Mouse (Mus musculus) kidney, embryonic 16.5 days (tissue): ENCODE data around the gene Rps3. TPM values are rescaled to one million over a fixed set of nuclear protein-coding genes. Genes with fewer than 3 reads are reported as not detected.

ENCODE experiments used
- ATAC-seq: fragments of 200-750 bp; cut with Nextera tagmentation; 2 replicates; pipeline ENCODE4 v1.8.0; 2017; ENCODE audit warnings: moderate TSS enrichment; ENCODE audit not compliant: low FRiP score, low TSS enrichment
- H3K27ac ChIP-seq: fragments of 300-500 bp; sonication (generic); 2 replicates; pipeline ENCODE4 v1.5.1; 2014; ENCODE audit warnings: low read length
- H3K27me3 ChIP-seq: fragments of 300-500 bp; sonication (generic); 2 replicates; pipeline ENCODE4 v1.6.1; 2014; ENCODE audit warnings: low read length, control low read depth, mixed read lengths; ENCODE audit not compliant: insufficient read depth
- H3K36me3 ChIP-seq: fragments of 300-500 bp; sonication (generic); 2 replicates; pipeline ENCODE4 v1.6.1; 2014; ENCODE audit warnings: low read length, control low read depth, mixed read lengths; ENCODE audit not compliant: insufficient read depth
- H3K4me1 ChIP-seq: fragments of 300-500 bp; sonication (generic); 2 replicates; pipeline ENCODE4 v1.6.1; 2014; ENCODE audit warnings: low read length, control low read depth, mixed read lengths; ENCODE audit not compliant: insufficient read depth
- H3K4me2 ChIP-seq: fragments of 300-500 bp; sonication (generic); replicated peaks from 2 replicates; pipeline ENCODE4 v1.6.1; 2014; ENCODE audit warnings: low read depth, low read length
- H3K4me3 ChIP-seq: fragments of 300-500 bp; sonication (generic); 2 replicates; pipeline ENCODE4 v1.5.1; 2014; ENCODE audit warnings: mild to moderate bottlenecking, low read length
- H3K9ac ChIP-seq: fragments of 300-500 bp; sonication (generic); replicated peaks from 2 replicates; pipeline ENCODE4 v1.6.1; 2014; ENCODE audit warnings: low read length
- H3K9me3 ChIP-seq: fragments of 300-500 bp; sonication (generic); 2 replicates; pipeline ENCODE4 v1.6.1; 2016; ENCODE audit warnings: low read length, control low read depth
- WGBS: fragments of 180-500 bp; shearing (Covaris S2); extraction: QIAGEN DNeasy Blood & Tissue Kit; methylation state at CpG from one replicate; pipeline ENCODE4 v1.1.7; 2014; 5-methylcytosine and 5-hydroxymethylcytosine counted together
- polyA plus RNA-seq: library from polyadenylated mRNA; unstranded; fragments of >200 nt; fragmentation: Nextera tagmentation; extraction: Ambion mirVana; gene quantifications from 2 replicates; pipeline ENCODE4 v1.2.1, GENCODE M21; 2015

Rps3 gene
- 746 and 752 TPM in 2 replicates for polyA plus RNA-seq

DNA sequence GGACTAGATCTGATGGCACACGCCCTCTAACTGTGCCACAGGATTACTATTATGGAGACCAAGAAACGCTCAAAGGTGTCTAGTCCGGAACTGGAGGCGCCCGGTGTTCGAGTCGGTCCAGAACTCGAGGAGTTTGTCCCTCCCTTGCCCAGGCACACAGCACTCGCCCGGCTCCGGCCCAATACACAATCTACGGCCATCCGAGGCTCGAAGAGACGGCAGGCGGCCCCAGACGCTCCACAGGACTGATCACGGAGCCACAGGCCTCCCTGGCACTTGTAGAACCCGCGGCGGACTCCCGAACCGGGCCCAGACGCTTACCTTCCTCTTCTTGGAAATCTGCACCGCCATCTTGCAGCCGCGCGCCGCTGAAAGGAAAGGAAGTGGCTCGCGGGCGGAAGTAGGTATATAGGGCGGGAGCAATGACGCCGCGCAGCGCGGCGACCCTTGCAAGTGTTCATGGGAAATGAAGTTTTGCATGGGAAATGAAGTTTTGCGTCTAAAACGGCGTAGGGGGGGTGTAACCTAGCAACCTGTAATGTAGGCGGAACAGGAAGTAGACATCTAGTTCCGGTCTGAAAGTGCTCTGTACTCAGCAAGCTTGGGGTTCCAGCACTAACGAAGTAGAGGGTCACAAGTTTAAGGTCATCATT, at the start of gene Rps3:
TSS of gene Rps3 (minus strand) at position 468 of the 653 bp plus-strand sequence.
- Histone ChIP-seq H3K4me3 (peak within 1 kb of the TSS; percentile 85), H3K27me3 (0 out of 2 replicates have a peak, but pooled peaks cover 5% of the 10 kb centered on the region), H3K36me3 (peaks cover 39% of the 10 kb centered on the region), H3K4me1 (peaks cover 30% of the 10 kb centered on the region), H3K9me3 (no peaks in the 10 kb centered on the region), H3K27ac (peak within 1 kb of the TSS; percentile 82), H3K9ac (peak within 1 kb of the TSS; percentile 94), H3K4me2 (peak within 1 kb of the TSS; percentile 87)
- under 1% methylated on average over 44 of the region's 45 CpGs for WGBS
- ATAC-seq = peak; percentile 96

DNA sequence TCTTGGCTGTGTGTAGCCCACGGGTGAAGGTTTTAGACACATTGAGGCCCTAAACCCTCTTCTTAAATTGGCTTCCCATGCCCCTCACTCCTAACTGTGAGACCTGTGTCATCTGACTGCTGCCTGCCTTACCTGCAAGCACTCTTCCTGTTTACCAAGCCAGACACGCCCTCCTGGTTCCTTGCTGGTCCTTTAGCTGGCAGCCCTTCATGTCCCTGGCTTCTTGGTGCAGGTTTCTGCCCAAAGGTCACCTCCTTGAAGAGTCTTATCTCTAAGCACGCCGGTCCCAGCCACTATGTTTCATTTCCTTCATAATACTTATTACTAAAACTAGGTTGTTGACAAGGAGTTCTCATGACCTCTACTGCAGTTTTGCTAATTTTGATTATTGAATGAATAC, 49.0 kb upstream of the Rps3 start:
- 82% methylated on average over 4 of the region's 4 CpGs for WGBS
- no peaks in the 10 kb centered on the region for H3K27me3 ChIP-seq
- ATAC-seq = no peak
- H3K9ac ChIP-seq = no peak overlapping the region
- H3K4me3 ChIP-seq = no peak overlapping the region
- H3K4me1 ChIP-seq = peaks cover 43% of the 10 kb centered on the region
- no peak overlapping the region for H3K27ac ChIP-seq
- no peaks in the 10 kb centered on the region for H3K9me3 ChIP-seq
- H3K36me3 ChIP-seq = no peaks in the 10 kb centered on the region
- no peak overlapping the region for H3K4me2 ChIP-seq

DNA sequence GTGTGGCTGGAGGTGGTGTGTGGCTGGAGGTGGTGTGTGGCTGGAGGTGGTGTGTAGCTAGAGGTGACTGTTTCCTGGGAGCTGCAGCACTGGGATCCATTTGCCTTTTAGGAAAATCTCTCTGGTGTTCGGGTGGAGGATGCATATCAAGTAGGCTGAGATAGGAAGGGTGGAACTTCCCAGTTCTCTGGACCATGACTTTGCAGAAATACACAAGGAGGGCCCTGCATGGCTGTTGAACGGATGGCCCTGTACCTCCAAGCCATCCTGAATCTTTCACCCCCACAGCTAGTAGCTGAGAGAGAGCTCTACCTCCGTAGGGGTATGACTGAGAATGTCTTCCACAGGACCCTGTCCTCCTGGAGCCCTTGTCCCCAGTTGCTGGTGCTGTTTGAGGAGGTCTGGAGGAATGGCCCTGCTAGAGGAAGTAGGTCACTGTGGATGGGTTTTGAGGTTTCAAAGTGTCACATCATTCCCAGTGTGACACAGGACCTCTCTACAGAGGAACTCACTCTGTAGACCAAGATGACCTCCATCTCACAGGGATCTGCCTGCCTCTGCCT, 48.0 kb upstream of the Rps3 start:
- H3K4me2 ChIP-seq = no peak overlapping the region
- no peaks in the 10 kb centered on the region for H3K27me3 ChIP-seq
- no peak overlapping the region for H3K9ac ChIP-seq
- H3K36me3 ChIP-seq = no peaks in the 10 kb centered on the region
- no peak overlapping the region for H3K4me3 ChIP-seq
- 83% methylated on average over 3 of the region's 3 CpGs for WGBS
- no peaks in the 10 kb centered on the region for H3K9me3 ChIP-seq
- no peak overlapping the region for H3K27ac ChIP-seq
- H3K4me1 ChIP-seq = peaks cover 33% of the 10 kb centered on the region
- ATAC-seq = no peak

DNA sequence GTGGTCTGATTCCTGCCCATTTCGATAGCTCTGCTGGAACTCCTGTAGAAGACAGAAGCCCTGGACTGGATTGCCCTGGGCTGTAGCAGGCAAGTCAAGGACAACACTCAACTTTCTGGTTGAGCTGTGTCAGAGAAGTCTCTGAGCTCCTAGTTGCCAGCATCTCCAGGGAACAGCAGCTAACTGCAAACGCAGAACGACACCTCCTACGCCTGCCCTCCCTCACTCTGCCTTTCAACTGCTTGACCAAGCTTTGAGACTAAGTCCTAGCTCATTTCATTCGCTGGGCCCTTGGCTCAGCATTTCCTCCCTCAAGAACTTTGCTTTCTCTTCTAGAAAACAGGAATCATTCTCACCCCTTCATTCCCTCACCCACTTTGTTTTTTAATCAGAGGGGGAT, 45.9 kb upstream of the Rps3 start:
- no peak overlapping the region for H3K4me3 ChIP-seq
- no peak for ATAC-seq
- H3K36me3 ChIP-seq = no peaks in the 10 kb centered on the region
- peak overlapping the region; percentile 57 for H3K27ac ChIP-seq
- no peaks in the 10 kb centered on the region for H3K27me3 ChIP-seq
- H3K9ac ChIP-seq = no peak overlapping the region
- no peak overlapping the region for H3K4me2 ChIP-seq
- 29% methylated on average over 5 of the region's 5 CpGs for WGBS
- H3K9me3 ChIP-seq = no peaks in the 10 kb centered on the region
- peaks cover 20% of the 10 kb centered on the region for H3K4me1 ChIP-seq

DNA sequence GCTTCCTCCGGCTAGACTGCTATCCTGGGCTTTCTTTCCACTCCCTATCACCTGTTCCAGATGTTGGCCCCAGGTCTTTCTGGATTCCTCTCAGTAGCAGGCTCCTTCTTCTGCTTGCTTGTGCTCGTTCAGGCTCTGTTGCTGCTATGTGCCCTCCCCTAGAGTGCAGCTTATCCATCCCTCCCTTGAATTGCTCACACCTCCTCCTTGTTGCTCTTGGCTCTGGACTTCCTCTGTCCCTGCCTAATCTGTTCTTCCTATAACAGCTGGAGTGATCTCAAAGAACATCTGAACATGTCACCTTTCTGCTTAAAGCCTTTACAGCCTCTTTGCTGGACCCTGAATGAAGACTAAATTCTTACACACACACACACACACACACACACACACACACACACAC, 45.0 kb upstream of the Rps3 start:
- Histone ChIP-seq H3K4me3 (no peak overlapping the region), H3K4me1 (peaks cover 24% of the 10 kb centered on the region), H3K9ac (no peak overlapping the region), H3K27me3 (no peaks in the 10 kb centered on the region), H3K9me3 (no peaks in the 10 kb centered on the region), H3K36me3 (no peaks in the 10 kb centered on the region), H3K27ac (no peak overlapping the region), H3K4me2 (no peak overlapping the region)
- 32% methylated on average over 2 of the region's 2 CpGs for WGBS
- ATAC-seq = no peak

DNA sequence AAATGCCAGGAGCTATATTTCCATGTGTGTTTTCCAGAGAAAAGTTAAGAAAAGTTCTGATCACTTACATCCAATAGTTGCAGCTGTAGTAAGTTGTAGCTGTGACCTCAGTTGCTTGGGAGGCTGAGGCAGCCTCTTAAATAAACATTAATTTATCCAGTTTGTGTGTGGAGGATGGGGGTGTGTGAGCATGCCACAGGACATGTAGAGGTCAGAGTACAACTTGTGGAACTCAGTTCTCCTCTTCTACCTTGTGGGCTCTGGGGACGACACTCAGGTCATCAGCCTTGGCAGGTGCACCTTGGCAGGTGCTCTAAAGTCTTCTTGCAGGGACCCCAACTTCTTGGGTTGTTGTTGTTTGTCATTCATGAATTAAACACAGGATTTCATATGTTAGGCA, 40.3 kb upstream of the Rps3 start:
- Histone ChIP-seq H3K9me3 (no peaks in the 10 kb centered on the region), H3K36me3 (no peaks in the 10 kb centered on the region), H3K4me3 (no peak overlapping the region), H3K9ac (no peak overlapping the region), H3K4me2 (no peak overlapping the region), H3K27ac (peak overlapping the region; percentile 32; the same call in 1 of the 2 replicates), H3K4me1 (peaks cover 8% of the 10 kb centered on the region; the same call in 1 of the 2 replicates), H3K27me3 (no peaks in the 10 kb centered on the region)
- ATAC-seq = no peak
- WGBS = 64% methylated on average over 1 of the region's 1 CpGs

DNA sequence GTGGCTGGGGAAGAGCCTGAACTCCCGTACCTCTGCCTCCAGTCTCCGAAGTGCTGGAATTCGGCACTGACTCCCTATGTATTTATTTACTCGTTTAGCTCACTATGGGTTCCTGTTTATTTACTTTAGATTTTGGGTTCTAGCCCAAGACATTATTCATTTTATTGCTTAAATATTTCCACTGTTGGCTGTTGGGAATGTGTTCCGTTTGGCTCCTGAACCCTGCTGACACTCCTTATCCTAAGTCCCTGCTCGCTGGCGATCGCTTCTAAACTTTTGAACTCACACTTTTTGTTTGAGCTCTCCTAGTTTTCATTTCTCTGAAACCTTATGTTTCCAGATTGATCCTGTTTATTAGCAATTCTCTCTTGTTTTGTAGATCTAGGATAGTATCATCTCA, 39.6 kb upstream of the Rps3 start:
- H3K36me3 ChIP-seq = no peaks in the 10 kb centered on the region
- peaks cover 7% of the 10 kb centered on the region; the same call in 1 of the 2 replicates for H3K4me1 ChIP-seq
- H3K27me3 ChIP-seq = no peaks in the 10 kb centered on the region
- no peak overlapping the region for H3K4me3 ChIP-seq
- H3K9me3 ChIP-seq = no peaks in the 10 kb centered on the region
- WGBS = 53% methylated on average over 8 of the region's 8 CpGs
- H3K27ac ChIP-seq = no peak overlapping the region
- H3K9ac ChIP-seq = no peak overlapping the region
- no peak for ATAC-seq
- no peak overlapping the region for H3K4me2 ChIP-seq

DNA sequence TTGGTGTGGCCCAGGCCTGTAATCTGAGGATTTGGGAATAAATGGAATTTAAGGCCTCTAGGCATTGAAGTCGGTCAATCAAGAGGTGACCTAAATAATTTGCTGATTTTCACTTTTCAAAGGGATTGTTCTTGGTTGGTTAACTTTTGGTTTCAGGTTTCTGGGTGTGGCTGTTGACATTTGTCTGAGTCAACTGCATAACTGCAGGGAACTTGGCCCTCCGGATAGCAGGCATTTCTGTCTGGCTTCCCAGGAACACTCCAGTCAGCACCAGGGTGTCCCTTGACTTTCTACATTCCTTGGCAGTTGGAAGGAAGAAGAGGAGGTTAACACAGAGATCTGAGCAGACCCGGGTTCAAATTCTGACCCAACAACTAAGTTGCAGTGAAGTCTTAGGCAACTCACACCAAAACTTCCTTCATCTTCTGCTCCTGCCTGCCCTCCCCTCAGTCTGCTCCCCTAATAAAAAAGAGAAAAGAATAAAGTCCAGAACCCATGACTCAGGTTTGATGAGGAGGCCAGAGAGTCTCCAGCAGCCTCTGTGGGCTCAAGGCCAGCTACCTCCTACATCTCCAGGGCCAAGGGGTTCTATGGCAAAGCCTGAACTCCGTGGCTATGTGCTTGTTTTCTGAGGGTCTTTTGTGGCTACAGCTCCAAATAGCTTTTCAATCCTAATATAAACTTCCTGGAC, 35.6 kb upstream of the Rps3 start:
- peak overlapping the region; percentile 9; the same call in 1 of the 2 replicates for H3K27ac ChIP-seq
- H3K9me3 ChIP-seq = no peaks in the 10 kb centered on the region
- no peak for ATAC-seq
- H3K4me3 ChIP-seq = no peak overlapping the region
- no peak overlapping the region for H3K9ac ChIP-seq
- no peak overlapping the region for H3K4me2 ChIP-seq
- no peaks in the 10 kb centered on the region for H3K36me3 ChIP-seq
- peaks cover 7% of the 10 kb centered on the region; the same call in 1 of the 2 replicates for H3K4me1 ChIP-seq
- 48% methylated on average over 4 of the region's 4 CpGs for WGBS
- H3K27me3 ChIP-seq = no peaks in the 10 kb centered on the region

DNA sequence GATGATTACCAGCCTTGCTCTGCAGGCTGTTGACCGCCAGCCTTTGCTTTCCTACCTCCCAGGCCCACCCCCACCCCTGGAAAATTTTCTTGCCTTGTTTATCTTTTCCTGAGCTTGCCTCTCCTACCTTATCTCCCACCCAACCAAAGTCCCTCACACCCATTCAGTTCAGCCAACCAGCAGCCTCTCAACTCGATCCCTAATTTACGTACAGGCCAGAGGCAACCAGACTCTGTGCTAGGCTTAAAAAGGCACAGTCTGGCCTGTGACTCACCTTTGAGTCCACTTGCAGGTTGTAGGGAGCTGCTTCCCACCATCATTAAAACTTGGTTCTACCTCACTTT, 33.2 kb upstream of the Rps3 start:
- Histone ChIP-seq H3K9me3 (no peaks in the 10 kb centered on the region), H3K4me2 (no peak overlapping the region), H3K4me3 (no peak overlapping the region), H3K9ac (no peak overlapping the region), H3K27ac (no peak overlapping the region), H3K36me3 (no peaks in the 10 kb centered on the region), H3K27me3 (no peaks in the 10 kb centered on the region), H3K4me1 (no peaks in the 10 kb centered on the region; the same call in 1 of the 2 replicates)
- no peak for ATAC-seq
- 73% methylated on average over 3 of the region's 3 CpGs for WGBS
